Mouse (Mus musculus) stomach, postnatal 0 days (tissue): ENCODE results near the gene Lsm12.

Source experiments
- CTCF ChIP-seq: IDR thresholded peaks from 2 replicates; pipeline ENCODE4 v1.5.1; 2016; ENCODE audit warnings: antibody characterized with exemption, low read depth, mild to moderate bottlenecking, moderate library complexity
- EP300 ChIP-seq: optimal IDR thresholded peaks from 2 replicates; pipeline ENCODE3; 2016; ENCODE audit warnings: antibody characterized with exemption

DNA sequence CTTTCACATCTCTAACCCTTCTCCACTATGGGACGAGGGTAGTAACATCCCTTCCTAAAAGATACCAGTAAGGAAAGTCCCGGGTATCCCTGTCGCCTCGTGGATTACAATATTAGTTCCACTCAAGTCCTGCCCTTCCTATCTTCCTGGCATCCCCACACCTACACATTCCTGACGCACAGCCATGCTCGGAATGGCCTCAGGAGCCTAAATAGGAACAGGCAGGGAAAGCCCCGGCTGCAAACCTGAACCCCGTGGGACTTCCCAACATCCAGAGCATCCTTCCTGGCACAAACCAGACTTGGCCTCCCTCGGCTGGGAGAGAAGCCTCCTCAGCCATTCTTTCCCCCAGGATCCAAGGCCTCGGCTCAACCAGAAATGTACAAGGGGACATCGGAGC lies 30.4 kb upstream of the Lsm12 start:
- TF ChIP-seq EP300 (no peak), CTCF (no peak)
